Mouse (Mus musculus): ENCODE measurements at regions not wholly inside any gene's neighbourhood (a gene's known extent, or its start where the extent isn't known, plus 50 kb on each side); places are given as distances from the start of the nearest gene placed in this dataset.

GRCm38 (mm10) chr8:8292577-8293247 lies 368.3 kb downstream of the Efnb2 start:
- in situ Hi-C loops (cut with MboI, MseI): no loop called here

DNA sequence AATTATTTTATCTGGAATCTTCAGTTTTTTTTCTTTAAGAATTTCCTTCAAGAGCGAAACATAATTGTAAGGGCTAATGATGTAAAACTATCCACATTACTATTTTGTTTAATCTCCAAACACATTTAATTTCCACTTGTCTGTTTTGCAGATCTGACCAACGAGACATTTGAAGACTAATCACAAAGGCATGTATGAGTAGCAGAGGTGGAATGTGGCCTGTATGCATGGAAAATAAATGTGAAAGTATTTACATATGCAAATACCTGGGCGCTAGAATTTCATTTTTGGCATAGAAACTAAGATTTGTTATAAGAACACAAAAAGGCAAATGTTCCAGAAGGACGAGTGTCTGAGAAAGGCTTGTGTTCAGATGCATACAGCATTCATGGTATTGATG lies 375.2 kb downstream of the Efnb2 start:
- in situ Hi-C loops (cut with MboI, MseI): loop anchor here in 1 of 2 experiments (10.0 kb wide), 1 partner anchor 1199 kb away; no protein-coding TSS in a partner anchor

DNA sequence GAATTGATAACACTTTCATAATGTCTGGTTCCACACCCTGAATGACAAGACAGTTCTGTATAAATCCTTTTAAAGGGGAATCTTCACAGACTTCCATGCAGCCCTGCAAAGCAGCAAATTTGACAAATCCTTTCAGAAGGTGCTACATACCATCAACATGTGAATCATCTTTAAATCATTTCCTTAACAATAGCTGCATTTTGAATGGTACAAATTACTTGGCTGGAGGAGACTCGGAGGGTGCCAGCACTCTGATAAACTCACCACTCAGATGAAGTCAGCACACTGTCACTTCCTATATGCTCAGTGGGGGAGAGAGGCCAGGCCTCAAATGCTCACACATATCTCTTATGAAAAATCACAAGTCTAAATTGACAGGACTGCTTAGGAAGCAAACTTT lies 386.1 kb downstream of the Efnb2 start:
- in situ Hi-C loops (cut with MboI, MseI): no loop called here

- in situ Hi-C loops (cut with MboI, MseI): no loop called here
These were observed 386.8 kb downstream of the Efnb2 start for GRCm38 (mm10) chr8:8274211-8274641.

GRCm38 (mm10) chr8:8258855-8259254 lies 402.2 kb downstream of the Efnb2 start:
- in situ Hi-C loops (cut with MboI, MseI): no loop called here

GRCm38 (mm10) chr8:8258231-8258638 lies 402.8 kb downstream of the Efnb2 start:
- in situ Hi-C loops (cut with MboI, MseI): no loop called here

DNA sequence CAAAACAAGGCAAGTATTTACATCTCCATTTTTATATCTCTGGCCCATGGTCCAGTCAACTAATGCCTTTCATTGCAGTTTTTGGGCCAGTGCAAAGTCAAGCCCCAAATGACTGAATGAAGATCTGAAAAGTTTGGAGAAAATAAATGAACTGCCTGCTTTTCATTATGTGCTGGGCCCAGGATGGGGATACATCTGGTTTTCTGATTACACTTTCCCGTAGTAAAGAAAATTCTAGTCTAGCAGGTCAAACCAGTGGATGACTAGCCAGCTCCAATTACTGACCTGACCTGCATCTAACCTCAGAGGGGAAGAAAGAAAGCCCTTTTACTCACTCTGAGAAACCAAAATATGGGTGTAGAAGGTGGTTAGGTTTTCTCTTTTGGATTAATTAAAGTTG lies 404.7 kb downstream of the Efnb2 start:
- in situ Hi-C loops (cut with MboI, MseI): no loop called here

DNA sequence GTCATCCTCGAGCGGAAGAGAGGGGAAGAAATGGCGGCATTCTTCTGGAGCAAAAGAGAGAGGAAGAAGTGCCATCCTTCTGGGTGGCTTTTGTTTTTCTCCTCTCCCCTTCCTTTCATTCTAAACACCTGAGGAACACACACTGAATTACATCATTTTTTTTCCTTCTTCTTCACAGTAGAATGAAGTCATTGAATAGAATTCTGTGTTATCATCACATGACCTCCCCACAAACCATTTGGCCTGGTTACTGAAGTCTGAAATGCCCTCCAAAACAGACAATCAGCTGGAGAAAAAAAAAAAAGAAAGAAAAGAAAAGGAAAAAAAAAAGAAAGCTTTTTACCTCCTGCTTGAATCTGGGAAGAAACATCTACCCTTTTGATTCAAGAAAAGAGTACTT lies 406.6 kb downstream of the Efnb2 start:
- in situ Hi-C loops (cut with MboI, MseI): loop anchor here in 1 of 2 experiments (5.0 kb wide), 1 partner anchor 1212 kb away; no protein-coding TSS in a partner anchor

- in situ Hi-C loops (cut with MboI, MseI): no loop called here
These were observed 416.4 kb downstream of the Efnb2 start for GRCm38 (mm10) chr8:8244599-8244998.

GRCm38 (mm10) chr8:8241755-8242501 lies 419.1 kb downstream of the Efnb2 start:
- in situ Hi-C loops (cut with MboI, MseI): no loop called here

DNA sequence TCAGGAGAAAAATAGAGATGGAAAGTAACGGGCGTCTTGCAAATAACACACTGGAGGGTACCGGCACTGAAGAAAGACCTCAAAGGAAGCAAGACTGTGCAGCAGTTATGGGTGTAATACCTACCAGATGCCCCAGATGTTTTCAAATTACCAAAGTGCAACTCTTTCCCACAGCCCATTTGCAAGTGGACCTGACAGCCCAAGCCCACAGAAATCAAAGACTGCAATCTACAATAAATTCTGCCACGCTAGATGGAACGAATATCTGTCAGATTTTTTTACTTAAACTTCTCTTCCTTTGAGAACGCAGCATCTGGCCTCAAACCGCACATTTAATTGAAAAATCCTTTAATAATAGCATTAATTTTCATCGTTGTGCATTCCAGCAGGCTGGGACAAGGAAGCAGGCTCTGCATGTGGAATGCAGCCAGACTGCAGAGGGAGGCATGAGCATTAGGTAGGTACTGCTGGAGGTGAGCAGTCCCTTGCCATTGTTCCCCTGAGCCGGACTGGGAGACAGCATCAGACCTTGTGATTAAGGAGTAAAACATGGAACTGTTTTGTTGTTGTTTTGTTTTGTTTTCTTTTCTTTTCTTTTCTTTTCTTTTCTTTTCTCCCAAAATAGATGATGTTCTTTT lies 419.9 kb downstream of the Efnb2 start:
- in situ Hi-C loops (cut with MboI, MseI): no loop called here

DNA sequence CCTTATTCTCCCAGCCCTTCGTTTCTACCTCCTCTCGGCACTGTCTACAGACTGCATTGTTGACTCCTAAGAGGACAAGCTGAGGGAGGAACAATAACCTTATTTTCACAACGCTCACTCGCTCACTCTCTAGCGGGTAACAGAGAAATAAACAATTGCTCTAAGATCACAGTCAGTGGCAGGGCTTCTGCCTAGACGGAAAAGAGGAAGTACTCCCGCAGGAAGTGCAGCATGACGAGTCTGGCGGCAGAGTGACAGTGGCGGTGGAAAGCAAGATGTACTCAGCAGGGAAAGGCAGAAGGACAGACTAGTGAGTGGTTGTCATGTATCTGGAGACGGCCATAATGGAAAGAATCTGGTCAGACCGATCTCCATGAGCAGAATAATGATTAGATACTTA lies 421.6 kb downstream of the Efnb2 start:
- in situ Hi-C loops (cut with MboI, MseI): no loop called here

GRCm38 (mm10) chr8:8238051-8238450 lies 423.0 kb downstream of the Efnb2 start:
- in situ Hi-C loops (cut with MboI, MseI): no loop called here

DNA sequence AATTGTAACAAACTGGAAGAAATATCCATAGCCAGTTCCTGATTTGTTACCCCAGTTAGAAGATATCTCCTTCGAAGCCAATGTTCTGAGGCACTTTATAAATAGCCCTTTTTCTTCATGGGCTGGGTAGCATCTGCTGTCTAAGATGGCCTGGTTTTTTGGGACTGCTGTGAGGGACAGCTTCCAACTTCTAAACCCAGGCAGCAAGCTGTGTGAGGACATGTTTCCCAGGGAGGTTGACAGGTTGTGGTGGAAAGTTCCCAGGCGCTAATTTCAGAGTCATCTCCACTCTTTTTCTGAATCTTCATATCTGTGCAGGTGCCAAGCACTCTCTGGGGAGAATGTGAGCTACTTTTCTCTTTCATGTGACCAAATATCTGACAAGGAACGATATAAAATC lies 427.4 kb downstream of the Efnb2 start:
- in situ Hi-C loops (cut with MboI, MseI): loop anchor here in 1 of 2 experiments (5.0 kb wide), 1 partner anchor 56 kb away; no protein-coding TSS in a partner anchor

DNA sequence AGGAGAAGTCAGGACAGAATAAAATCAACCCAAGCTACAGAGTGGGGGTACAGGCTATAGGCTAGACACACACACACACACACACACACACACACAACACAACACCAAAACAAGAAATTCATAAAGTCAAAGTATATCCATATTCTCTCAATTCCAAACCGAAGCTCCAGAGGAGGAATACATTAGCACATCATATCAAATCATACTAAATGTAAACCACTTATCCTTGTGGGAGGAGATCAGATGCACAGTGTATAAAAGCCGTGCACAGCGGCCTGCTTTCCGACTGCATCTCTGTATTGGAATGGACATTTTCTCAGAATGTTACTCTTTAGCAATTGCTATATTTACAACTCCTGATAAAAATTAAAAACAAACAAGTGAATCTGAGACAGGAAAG lies 427.9 kb downstream of the Efnb2 start:
- in situ Hi-C loops (cut with MboI, MseI): loop anchor here in 1 of 2 experiments (5.0 kb wide), 1 partner anchor 56 kb away; no protein-coding TSS in a partner anchor

DNA sequence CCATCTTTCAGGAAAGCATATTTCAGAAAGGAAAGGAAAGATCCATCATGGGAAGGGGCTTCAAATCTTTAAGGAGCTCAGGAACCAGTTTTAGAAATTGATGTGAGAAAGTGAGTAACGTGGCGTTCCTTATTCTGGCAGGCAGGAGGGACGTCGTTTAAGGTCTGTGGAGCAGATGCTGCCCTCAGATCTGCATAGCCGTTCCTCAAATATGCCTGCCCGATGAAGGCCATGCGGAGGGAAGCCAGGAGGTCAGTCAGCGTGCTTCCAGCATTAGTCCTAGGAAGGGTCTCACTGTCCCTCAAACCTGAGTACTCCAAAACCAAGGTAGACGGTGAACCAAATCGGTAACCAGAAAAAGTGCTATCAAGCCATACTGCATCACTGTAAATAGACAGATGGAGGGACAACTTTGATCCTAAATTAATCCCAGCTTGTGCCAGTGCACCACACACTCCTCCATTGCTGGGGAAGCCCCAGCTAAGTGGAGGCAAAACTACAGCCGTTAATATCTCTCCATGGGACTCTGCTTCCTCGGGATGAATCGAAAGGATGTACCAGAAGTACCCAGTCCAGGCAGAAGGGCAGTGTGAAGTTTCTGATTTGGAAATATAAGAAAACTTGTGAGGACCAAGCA lies 428.9 kb downstream of the Efnb2 start:
- in situ Hi-C loops (cut with MboI, MseI): loop anchor here in 1 of 2 experiments (5.0 kb wide), 1 partner anchor 55 kb away; no protein-coding TSS in a partner anchor

DNA sequence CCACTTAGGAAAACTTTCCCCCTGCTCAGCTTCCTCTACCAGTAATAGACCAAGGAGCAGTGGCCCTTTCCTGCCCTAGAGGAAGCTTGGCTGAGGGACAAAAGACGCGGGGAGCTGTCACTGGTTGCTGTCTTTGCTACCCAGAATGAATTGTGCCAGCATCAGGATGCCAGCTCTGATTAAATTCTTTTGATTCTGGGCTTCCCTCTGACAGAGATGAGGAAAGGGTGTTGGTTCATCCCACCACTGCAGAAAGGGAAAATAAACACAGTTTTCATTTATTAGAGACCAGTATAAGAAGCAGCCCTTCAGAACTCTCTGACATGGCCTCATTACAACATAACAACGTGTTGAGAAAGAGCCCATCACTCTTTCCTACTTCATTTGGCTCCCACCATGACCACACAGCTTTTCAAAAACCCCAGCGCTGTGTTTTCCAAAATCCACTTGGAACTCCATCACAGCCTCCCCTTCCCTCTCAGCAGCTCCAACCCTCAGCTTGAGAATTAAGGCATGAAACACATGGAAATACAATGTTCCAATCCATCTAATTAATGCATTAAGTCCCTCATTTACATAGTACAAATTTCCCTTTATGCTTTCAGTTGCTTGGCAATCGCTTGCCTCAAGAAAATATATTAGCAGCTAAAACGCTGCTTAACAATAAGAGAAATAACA lies 429.6 kb downstream of the Efnb2 start:
- in situ Hi-C loops (cut with MboI, MseI): loop anchor here in 1 of 2 experiments (5.0 kb wide), 1 partner anchor 54 kb away; no protein-coding TSS in a partner anchor

DNA sequence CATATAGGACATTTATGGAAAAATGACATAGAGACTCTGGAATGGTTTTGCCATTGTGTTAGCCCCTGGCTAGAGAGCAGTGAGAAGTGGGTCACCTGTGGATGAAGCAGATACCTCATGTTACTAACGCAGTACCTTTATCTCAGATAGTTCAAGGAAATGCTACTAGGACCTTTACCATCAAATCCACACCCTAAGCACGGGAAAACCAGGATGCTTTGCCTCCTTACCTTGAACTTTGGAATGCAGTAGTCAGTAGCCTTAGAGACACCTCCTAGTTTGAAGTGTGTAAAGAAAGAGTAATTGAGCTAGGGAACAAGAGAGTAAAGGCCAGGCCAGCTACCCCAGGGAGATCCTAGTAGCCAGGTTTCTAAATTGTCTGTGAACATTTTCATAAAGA lies 435.0 kb downstream of the Efnb2 start:
- in situ Hi-C loops (cut with MboI, MseI): no loop called here

- in situ Hi-C loops (cut with MboI, MseI): no loop called here
These were observed 435.7 kb downstream of the Efnb2 start for GRCm38 (mm10) chr8:8225175-8225830.

- in situ Hi-C loops (cut with MboI, MseI): no loop called here
These were observed 440.5 kb downstream of the Efnb2 start for GRCm38 (mm10) chr8:8220395-8221031.
